Mouse (Mus musculus) megakaryocyte progenitor cell, adult 5-6 weeks (primary cell): ENCODE measurements at regions not wholly inside any gene's neighbourhood (a gene's known extent, or its start where the extent isn't known, plus 50 kb on each side); places are given as distances from the start of the nearest gene placed in this dataset.
"Not testable (repeated sequence)": the region's sequence is repeated elsewhere in the genome, so short reads cannot be mapped to it uniquely, and the experiment has no call there.

ENCODE experiments used
- ATAC-seq: replicated peaks from 2 replicates; pipeline ENCODE4 v1.8.0; 2016; ENCODE audit warnings: mild to moderate bottlenecking, moderate TSS enrichment, inconsistent platforms; ENCODE audit not compliant: poor library complexity

DNA sequence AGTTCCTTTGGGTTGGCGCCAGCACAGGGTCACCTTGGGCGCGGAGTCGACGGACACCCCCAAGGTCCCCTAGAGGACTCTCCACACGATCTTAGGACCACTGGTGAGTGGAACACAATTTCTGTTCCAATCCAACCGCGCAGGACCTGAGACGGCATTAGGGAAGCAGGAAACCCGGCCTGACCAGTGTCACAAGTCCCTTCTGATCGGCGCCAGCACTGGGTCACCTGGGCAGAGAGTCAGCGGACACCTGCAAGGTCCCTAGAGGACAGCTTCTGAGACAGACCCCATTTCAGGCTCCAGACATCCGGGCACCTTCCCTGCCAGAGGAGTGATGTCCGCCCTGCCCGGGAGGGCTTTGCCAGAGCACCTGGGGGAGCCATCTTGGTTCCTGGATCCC lies 74.2 kb upstream of the Cdh13 start:
- ATAC-seq, result not testable (repeated sequence)

DNA sequence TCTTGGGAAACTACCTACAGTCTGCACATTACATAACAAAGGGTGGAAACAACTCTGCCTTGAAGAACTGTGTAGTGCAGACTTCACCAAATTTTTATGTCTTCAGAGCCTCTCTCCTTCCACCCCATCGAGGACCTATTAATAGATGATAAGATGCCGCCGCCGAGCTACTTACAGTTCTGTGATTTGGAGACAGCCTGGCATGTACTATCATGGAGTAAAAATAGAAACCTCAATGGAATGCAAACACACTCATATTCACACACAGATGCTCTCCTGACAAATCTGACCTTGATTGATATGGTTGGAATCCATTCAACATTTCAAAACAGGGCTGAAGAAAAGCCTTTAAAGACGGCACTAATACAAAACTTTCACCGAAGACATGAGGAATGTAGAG lies 92.7 kb upstream of the Cdh13 start:
- no peak for ATAC-seq

- no peak for ATAC-seq
These were observed 94.3 kb upstream of the Cdh13 start for GRCm38 (mm10) chr8:118189226-118189625.

DNA sequence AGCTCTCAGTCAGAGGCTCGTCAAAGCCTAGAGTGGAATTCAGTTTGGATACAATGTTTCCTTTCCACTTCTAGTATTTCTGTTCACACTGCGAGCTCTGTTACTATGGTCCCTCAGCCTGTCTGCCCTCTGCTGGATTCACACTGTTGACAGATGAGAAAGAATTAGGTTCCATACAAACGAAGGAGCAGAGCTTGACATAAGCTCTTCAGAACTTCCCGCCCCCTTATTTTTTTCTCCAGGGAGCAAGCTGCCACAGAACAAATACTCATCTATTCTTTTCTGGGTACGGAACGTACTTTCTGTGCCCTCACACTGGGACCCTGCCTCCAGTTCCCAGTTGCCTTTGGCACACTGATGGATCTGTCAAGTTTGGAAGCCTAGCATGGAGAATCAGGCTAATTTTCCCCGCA lies 114.5 kb upstream of the Cdh13 start:
- no peak for ATAC-seq

DNA sequence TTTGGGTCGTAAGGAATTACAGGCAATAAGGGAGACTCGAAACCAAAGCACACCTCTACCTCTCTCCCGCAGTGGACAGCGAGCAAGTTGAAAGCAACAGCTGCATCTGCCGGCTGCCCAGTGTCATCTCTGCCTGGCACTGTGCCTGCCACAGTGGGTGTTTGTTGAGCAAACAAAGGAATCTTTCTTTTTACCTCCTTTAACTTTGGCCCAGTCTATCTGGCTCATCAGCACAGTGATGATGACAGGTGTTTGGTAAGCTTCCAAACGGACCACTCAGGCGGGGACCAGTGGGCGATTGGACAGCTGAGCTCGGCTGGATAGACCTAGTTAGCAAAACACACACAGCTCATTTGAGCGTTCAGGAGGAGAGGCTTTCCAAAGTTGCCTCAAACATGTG lies 121.4 kb upstream of the Cdh13 start:
- no peak for ATAC-seq

- ATAC-seq, result no peak
These were observed 136.0 kb upstream of the Cdh13 start for GRCm38 (mm10) chr8:118147359-118148205.

DNA sequence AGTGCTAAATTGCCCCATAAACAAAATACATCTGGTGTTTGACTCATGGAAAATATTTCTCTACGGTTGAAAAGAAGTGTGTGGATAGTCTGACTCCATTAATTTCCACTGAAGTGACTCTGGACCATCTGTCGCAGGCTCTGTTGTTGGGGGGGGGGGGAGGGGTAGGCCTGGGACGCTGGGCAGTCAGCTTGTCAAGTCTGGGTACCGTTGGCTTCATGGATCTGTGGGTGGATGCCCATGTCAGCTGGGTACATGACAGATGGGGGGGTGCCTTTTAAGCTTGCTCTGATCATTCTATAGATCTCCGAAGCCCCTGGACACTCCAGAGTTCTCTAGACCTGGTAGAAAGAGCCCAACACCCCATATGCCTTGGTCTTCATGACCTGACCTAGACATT lies 139.0 kb upstream of the Cdh13 start:
- ATAC-seq, result no peak

- ATAC-seq, result no peak
These were observed 141.2 kb upstream of the Cdh13 start for GRCm38 (mm10) chr8:118142311-118142710.

DNA sequence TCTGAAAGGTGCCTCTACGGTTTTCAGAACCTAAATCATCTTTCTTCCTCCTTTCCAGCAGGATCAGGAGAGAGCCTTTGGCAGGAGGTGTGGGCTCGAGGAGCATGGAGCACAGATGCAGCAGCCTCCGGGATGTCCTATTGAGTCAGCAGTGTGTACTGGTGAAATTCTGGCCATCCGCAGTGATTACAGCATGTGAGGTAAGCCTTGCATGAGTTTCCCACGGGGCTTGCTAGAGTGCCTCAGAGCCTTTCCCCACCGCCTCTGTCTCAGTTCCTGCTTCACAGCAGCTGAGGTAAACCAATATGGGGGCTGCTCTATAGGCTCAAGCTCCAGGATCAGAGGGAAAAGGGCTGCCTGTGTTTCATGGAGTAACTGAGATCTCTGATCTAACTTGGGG lies 143.6 kb upstream of the Cdh13 start:
- no peak for ATAC-seq

GRCm38 (mm10) chr8:118137846-118138245 lies 145.7 kb upstream of the Cdh13 start:
- ATAC-seq, result no peak

DNA sequence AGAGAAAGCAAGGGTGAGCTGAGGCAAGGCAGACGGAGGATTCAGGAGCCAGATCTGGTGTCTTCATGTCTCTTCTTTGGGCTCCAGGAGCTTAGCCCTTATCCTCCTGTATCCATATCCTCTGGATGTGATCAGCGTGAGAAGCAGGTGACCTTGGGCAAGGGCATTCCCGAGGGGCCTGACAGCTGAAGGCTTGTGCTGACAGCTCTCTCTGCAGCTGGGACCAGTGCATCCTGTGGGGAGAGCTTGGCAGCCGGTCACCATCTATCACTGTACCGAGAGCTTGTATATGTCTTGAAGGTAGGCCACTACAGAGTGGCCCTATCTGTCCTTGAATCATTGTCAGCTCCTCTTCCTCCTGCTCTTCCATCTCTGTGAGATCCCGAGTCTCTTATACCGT lies 158.5 kb upstream of the Cdh13 start:
- ATAC-seq, result no peak

DNA sequence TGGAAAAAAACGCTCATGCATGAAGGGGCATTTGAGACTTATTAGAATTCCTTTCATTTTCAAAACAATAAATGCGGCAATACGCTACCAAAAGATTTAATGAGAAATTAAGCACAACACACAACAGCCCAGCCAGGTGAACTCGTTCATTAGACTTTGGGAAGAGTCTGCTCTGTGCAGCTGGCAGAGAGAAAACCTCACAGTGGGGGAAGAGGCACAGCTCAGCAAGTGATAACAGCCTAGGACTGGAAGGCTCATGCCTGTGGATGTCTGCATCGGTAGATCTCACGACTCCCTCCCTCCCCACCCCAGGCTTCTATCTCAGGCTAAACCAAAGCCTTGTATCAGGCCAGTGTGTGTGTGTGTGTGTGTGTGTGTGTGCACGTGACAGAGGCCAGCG lies 169.3 kb upstream of the Cdh13 start:
- no peak for ATAC-seq

- ATAC-seq, result no peak
These were observed 179.0 kb upstream of the Cdh13 start for GRCm38 (mm10) chr8:118104464-118105050.

DNA sequence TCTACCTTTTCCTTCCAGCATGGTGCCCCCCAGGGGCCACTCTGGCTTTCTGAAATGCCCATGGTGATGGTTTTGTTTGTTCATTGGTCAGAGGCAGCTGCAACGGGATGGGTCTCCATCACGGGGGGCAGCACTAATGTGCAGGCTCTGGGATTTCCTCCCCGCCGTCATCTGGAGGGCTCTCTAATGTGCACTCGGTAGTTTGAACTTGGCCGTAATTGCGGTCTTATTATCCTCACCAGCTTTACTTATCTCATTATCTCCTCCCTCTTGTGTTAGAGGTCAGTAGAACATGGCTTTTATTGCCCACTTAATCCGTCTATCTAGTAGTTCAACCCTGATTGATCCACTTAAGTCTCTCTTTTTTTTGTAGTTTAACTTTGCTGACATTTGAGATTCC lies 182.2 kb upstream of the Cdh13 start:
- no peak for ATAC-seq

DNA sequence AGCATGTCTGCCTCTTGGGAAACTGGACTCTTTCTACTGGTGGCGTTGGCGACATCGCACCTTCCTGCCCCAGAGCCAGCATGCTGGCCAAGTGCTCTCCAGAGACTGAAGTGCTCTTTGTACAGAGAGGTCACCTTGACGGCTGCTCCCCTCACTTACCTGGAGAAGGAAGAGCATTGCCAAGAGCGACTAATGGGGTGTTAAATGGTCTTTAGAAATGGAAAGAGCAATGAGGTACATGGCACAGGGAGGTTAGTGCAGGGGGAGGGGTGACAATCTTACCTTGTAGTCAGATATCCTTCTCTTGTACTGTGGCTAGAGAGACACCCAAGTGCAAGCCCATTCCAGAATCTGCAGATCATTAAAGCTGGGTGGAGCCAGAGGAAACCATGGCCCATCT lies 220.8 kb upstream of the Cdh13 start:
- ATAC-seq, result no peak

GRCm38 (mm10) chr8:118056781-118057180 lies 226.8 kb upstream of the Cdh13 start:
- no peak for ATAC-seq

GRCm38 (mm10) chr8:118055536-118055935 lies 228.0 kb upstream of the Cdh13 start:
- ATAC-seq, result no peak

- ATAC-seq, result no peak
These were observed 233.1 kb upstream of the Cdh13 start for GRCm38 (mm10) chr8:118050386-118050785.

- no peak for ATAC-seq
These were observed 240.6 kb upstream of the Mphosph6 start for GRCm38 (mm10) chr8:118042253-118042860.

DNA sequence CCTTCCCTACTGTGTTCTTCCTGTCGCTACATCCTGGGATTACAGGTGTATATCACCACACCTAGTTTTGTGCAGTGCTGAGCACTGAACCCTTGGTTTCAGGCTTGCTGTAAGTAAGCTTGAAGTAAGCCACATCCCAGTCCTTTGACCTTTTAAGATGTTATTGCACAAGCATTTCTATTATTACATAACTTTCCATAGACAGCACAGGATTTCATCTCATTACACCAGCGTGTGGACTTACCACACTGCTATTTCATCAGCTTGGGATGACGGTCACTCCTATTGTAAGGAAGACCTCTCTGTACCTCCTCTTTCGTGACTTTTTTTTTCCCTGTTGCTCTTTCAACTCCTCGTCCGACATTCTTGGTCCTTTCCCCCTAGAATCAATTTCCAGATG lies 239.5 kb upstream of the Mphosph6 start:
- ATAC-seq, result no peak

DNA sequence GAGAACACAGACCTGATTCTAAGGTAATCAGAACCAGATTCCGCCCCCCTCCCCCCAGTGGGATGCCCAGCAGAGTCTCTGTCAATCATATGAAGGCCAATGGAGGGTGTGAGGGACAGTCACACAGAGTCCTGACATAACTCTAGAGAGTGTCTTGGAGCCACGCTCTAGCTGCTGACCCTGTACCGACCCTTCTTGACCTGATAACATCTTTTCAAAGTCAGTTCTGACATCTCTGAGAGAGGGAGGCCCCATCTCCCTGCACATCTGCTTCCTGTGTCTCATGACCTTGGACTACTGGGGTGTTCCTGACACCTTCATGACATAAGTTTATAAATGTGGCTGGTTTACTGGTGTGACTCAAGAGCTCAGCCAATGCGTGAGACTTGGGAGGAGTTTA lies 236.1 kb upstream of the Mphosph6 start:
- ATAC-seq, result no peak

GRCm38 (mm10) chr8:118034051-118034450 lies 232.3 kb upstream of the Mphosph6 start:
- no peak for ATAC-seq
